Mouse (Mus musculus): ENCODE results near the gene Nfia. TPM values are rescaled to one million over a fixed set of nuclear protein-coding genes. Genes with fewer than 3 reads are reported as not detected.

The Nfia gene
- polyA plus RNA-seq, 1 experiment from 2014 or later = 17.0 TPM

DNA sequence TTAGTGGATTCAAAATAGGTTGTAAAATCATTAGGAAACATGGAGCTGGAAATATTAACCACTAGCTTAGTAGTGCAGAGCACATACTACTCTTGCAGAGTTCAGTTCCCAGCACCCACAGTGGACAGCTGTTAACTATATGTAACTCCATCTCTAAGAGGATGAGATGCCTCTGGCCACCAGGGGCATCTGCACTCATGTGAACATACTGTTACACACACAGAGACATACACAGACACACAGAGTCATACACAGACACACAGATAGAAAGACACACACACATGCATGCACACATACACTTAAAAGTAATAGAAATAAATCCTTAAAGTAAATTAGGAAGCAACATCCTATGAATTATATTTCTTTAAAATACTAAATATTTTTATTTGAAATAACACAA lies 149.1 kb downstream of the Nfia start:
- Histone ChIP-seq H3K27ac (replicated peaks) (no peak overlapping the region), H3K4me3 (no peak overlapping the region), H3K36me3 (replicated peaks) (no peaks in the 10 kb centered on the region), H3K27me3 (replicated peaks; ENCODE audit: low read depth, poor library complexity, severe bottlenecking) (no peaks in the 10 kb centered on the region), H3K9me3 (no peaks in the 10 kb centered on the region), H3K4me1 (peaks cover 17% of the 10 kb centered on the region)
- no peak for DNase-seq (ENCODE audit: low spot score)

- Histone ChIP-seq H3K27me3 (replicated peaks; ENCODE audit: low read depth, poor library complexity, severe bottlenecking) (no peaks in the 10 kb centered on the region), H3K4me3 (no peak overlapping the region), H3K27ac (replicated peaks) (no peak overlapping the region), H3K4me1 (peaks cover 12% of the 10 kb centered on the region), H3K36me3 (replicated peaks) (no peaks in the 10 kb centered on the region), H3K9me3 (no peaks in the 10 kb centered on the region)
- WGBS = 90% methylated on average over 5 of the region's 5 CpGs
- no peak for DNase-seq (ENCODE audit: low spot score)
Measured at GRCm38 (mm10) chr4:97923248-97923647, 150.7 kb downstream of the Nfia start.

GRCm38 (mm10) chr4:97923876-97924316 lies 151.4 kb downstream of the Nfia start:
- Histone ChIP-seq H3K4me3 (no peak overlapping the region), H3K27ac (replicated peaks) (no peak overlapping the region), H3K9me3 (no peaks in the 10 kb centered on the region), H3K36me3 (replicated peaks) (no peaks in the 10 kb centered on the region), H3K27me3 (replicated peaks; ENCODE audit: low read depth, poor library complexity, severe bottlenecking) (no peaks in the 10 kb centered on the region), H3K4me1 (peaks cover 12% of the 10 kb centered on the region)
- WGBS = 91% methylated on average over 8 of the region's 8 CpGs
- no peak for DNase-seq (ENCODE audit: low spot score)

DNA sequence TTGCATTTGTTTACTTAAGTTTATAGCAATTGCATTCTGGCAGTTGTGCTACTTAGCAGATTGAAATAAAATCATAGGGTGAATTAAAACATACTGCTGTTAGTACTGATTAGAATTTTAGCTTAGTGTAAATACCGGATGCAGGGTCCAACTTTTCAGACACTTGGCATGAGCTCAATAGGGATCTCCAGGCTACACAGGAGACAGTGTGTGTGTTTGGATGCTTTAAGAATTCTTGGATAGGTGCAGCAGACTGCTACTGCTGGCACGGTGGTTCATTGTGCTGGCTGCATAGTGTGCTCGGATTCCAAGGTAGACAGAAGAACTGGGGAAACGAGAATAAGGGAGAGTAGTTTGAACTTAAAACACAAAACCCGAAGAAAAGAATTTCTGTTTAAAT lies 151.9 kb downstream of the Nfia start:
- Histone ChIP-seq H3K9me3 (no peaks in the 10 kb centered on the region), H3K4me1 (peaks cover 12% of the 10 kb centered on the region), H3K36me3 (replicated peaks) (no peaks in the 10 kb centered on the region), H3K27me3 (replicated peaks; ENCODE audit: low read depth, poor library complexity, severe bottlenecking) (no peaks in the 10 kb centered on the region), H3K4me3 (no peak overlapping the region), H3K27ac (replicated peaks) (no peak overlapping the region)
- DNase-seq (ENCODE audit: low spot score) = no peak
- WGBS = 81% methylated on average over 5 of the region's 5 CpGs

DNA sequence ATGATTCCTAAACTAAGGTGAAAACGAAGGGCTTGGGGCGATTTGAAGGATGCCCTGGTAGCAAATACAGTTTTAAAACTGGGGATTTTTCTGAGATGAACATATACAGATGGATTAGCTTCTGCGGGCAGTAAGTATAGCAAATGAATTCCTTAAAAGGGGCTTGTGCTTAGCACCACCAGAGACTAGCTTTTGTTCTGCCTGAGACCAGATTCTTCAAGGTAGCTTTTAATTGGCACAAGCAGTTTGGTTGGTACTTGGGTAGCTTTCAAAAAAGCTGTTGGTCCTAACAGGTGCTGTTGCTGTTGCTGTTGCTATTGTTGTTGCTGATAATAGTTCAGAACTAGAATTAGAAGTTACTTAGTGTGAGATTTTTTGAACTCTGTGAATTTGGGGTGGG lies 152.3 kb downstream of the Nfia start:
- H3K36me3 ChIP-seq (replicated peaks) = no peaks in the 10 kb centered on the region
- H3K4me3 ChIP-seq = no peak overlapping the region
- H3K4me1 ChIP-seq = peaks cover 12% of the 10 kb centered on the region
- no peaks in the 10 kb centered on the region for H3K9me3 ChIP-seq
- no peak for DNase-seq (ENCODE audit: low spot score)
- no peak overlapping the region for H3K27ac ChIP-seq (replicated peaks)
- 84% methylated on average over 3 of the region's 3 CpGs for WGBS
- H3K27me3 ChIP-seq (replicated peaks; ENCODE audit: low read depth, poor library complexity, severe bottlenecking) = no peaks in the 10 kb centered on the region

GRCm38 (mm10) chr4:97925644-97926043 lies 153.1 kb downstream of the Nfia start:
- Histone ChIP-seq H3K4me3 (no peak overlapping the region), H3K36me3 (replicated peaks) (no peaks in the 10 kb centered on the region), H3K27me3 (replicated peaks; ENCODE audit: low read depth, poor library complexity, severe bottlenecking) (no peaks in the 10 kb centered on the region), H3K4me1 (peaks cover 8% of the 10 kb centered on the region), H3K9me3 (no peaks in the 10 kb centered on the region), H3K27ac (replicated peaks) (no peak overlapping the region)
- DNase-seq (ENCODE audit: low spot score) = no peak
- WGBS = 74% methylated on average over 4 of the region's 4 CpGs

DNA sequence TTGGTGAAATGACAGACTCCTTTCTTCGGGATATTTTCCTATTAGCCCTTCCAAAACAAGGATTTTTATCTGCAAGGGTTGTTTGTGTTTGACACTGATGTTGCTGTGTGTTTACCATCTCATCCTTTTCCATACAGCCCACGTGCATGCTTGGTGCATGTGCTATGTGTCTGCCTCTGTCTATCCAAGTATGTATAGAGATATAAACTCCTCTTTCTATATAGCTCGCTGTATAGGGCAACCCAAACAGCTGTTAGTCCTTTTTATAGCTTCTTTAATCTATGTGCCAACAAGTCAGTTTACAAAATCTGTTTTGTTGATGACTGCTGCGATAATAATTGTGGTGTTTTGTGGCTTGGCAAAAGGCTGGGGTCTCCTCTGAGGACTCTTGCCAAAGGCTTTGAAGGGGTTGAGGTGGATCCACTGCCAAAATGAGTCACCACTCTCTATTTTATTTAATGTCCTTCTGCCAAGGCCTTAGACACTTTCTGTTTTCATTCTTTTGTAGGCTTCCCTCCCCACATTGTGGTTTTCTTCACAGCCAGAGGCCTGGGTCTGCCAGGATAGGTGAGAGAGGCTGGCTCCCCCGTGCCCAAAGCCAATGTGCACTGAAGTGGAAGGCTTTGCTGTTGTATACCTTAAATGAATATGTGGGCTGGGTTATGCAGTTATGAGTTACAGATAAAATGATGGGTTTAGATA lies 154.2 kb downstream of the Nfia start:
- H3K9me3 ChIP-seq = no peaks in the 10 kb centered on the region
- no peak overlapping the region for H3K4me3 ChIP-seq
- H3K36me3 ChIP-seq (replicated peaks) = no peaks in the 10 kb centered on the region
- no peak for DNase-seq (ENCODE audit: low spot score)
- peaks cover 6% of the 10 kb centered on the region; the same call in 1 of the 2 replicates for H3K4me1 ChIP-seq
- 89% methylated on average over 5 of the region's 5 CpGs for WGBS
- no peaks in the 10 kb centered on the region for H3K27me3 ChIP-seq (replicated peaks; ENCODE audit: low read depth, poor library complexity, severe bottlenecking)
- no peak overlapping the region for H3K27ac ChIP-seq (replicated peaks)

DNA sequence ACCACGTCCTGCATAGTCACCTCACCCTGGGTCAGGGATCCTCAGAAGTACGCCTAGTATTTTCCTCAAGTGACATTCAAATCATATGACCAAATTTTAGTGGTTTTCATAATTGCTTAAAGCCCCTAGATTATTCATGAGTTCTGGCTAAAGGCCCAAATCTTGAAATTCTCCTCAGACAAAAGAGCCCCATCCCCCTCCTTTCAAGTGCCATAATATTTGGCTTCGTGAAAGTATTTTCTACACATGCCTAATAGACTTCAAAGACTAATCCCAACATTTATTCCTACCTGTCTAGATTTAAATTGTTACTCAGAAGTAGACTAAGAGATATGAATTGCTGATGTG lies 154.7 kb downstream of the Nfia start:
- Histone ChIP-seq H3K27me3 (replicated peaks; ENCODE audit: low read depth, poor library complexity, severe bottlenecking) (no peaks in the 10 kb centered on the region), H3K9me3 (no peaks in the 10 kb centered on the region), H3K4me1 (peaks cover 6% of the 10 kb centered on the region; the same call in 1 of the 2 replicates), H3K36me3 (replicated peaks) (no peaks in the 10 kb centered on the region), H3K27ac (replicated peaks) (no peak overlapping the region), H3K4me3 (no peak overlapping the region)
- WGBS = 88% methylated on average over 3 of the region's 3 CpGs
- no peak for DNase-seq (ENCODE audit: low spot score)

DNA sequence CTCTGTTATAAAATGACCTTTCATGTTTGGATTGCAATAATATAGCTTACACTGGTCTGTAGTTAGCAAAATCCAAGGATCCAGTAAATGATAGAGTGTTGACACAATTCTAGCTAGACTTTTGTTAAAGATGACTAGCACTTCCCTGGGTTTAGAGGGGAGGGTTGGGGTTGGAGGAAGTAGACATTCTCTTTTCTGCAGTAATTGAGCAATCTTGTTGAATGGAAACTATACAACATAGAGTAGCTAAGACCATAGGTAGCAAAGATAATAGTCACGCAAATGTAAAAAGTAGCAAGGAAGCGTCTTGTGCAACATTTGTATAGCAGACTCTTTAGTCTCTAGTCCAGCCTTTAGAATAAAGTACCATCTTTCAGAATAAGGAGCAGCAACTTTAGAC lies 163.8 kb downstream of the Nfia start:
- Histone ChIP-seq H3K4me1 (0 out of 2 replicates have a peak, but pooled peaks cover 7% of the 10 kb centered on the region), H3K27me3 (replicated peaks; ENCODE audit: low read depth, poor library complexity, severe bottlenecking) (no peaks in the 10 kb centered on the region), H3K36me3 (replicated peaks) (no peaks in the 10 kb centered on the region), H3K9me3 (no peaks in the 10 kb centered on the region), H3K27ac (replicated peaks) (no peak overlapping the region), H3K4me3 (no peak overlapping the region)
- 92% methylated on average over 2 of the region's 2 CpGs for WGBS
- DNase-seq (ENCODE audit: low spot score) = no peak

- H3K9me3 ChIP-seq = no peaks in the 10 kb centered on the region
- no peak for DNase-seq (ENCODE audit: low spot score)
- H3K4me1 ChIP-seq = 0 out of 2 replicates have a peak, but pooled peaks cover 7% of the 10 kb centered on the region
- no peak overlapping the region for H3K4me3 ChIP-seq
- no peaks in the 10 kb centered on the region for H3K36me3 ChIP-seq (replicated peaks)
- no peak overlapping the region for H3K27ac ChIP-seq (replicated peaks)
- no peaks in the 10 kb centered on the region for H3K27me3 ChIP-seq (replicated peaks; ENCODE audit: low read depth, poor library complexity, severe bottlenecking)
- WGBS = 54% methylated on average over 3 of the region's 3 CpGs
Measured at GRCm38 (mm10) chr4:97936912-97937311, 164.4 kb downstream of the Nfia start.

DNA sequence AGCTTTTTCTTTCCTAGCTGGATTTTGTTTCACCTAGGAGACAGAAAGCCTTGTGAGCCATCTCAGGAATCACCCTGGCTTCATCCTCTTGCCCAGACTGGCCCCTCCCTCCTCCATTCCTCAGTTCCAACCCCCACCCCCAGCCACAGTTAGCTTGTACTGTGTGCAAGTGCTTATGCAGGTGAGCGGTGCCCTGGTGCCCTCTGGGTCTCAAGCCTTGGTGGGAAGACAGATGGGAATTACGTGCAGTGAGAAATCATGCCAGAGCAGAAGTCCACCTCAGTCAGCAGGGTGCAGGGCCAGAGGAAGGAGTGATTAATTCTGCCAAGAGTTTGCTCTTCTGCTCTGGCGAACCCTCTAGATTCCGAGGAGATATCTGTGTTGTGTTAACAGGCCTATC lies 167.0 kb downstream of the Nfia start:
- H3K4me1 ChIP-seq = 0 out of 2 replicates have a peak, but pooled peaks cover 7% of the 10 kb centered on the region
- no peaks in the 10 kb centered on the region for H3K36me3 ChIP-seq (replicated peaks)
- WGBS = 75% methylated on average over 4 of the region's 4 CpGs
- no peak overlapping the region for H3K4me3 ChIP-seq
- no peak overlapping the region for H3K27ac ChIP-seq (replicated peaks)
- no peak for DNase-seq (ENCODE audit: low spot score)
- H3K9me3 ChIP-seq = no peaks in the 10 kb centered on the region
- H3K27me3 ChIP-seq (replicated peaks; ENCODE audit: low read depth, poor library complexity, severe bottlenecking) = no peaks in the 10 kb centered on the region

DNA sequence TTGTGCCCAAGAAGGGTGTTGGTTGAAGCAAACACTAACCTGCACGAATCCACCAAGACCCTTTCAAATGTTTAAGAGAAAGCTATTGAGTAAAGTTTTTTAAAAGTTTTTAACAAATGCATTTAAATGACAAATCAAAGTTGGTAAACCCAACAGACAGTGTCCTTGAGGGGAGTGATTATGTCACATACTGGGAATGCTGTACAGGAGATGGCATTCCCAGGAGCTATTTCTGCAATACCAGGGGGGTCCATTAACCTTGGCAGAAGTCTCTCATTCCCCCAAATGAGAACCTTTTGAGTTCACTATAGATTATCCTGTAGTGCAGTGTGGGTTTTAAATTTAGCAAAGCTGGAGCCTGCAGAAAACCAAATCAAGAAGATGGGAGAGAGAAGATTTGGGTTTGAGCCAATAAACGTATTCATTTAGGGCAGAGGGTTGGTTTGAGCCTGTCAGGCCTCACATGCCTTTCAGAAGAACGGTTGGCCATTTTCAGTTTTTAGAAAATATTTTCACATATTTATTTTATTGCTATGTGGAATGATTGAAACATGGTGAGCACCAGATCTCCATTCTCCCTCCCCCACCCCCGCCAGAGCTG lies 167.5 kb downstream of the Nfia start:
- Histone ChIP-seq H3K4me1 (0 out of 2 replicates have a peak, but pooled peaks cover 7% of the 10 kb centered on the region), H3K9me3 (no peaks in the 10 kb centered on the region), H3K27ac (replicated peaks) (no peak overlapping the region), H3K36me3 (replicated peaks) (no peaks in the 10 kb centered on the region), H3K4me3 (no peak overlapping the region), H3K27me3 (replicated peaks; ENCODE audit: low read depth, poor library complexity, severe bottlenecking) (no peaks in the 10 kb centered on the region)
- 82% methylated on average over 4 of the region's 4 CpGs for WGBS
- DNase-seq (ENCODE audit: low spot score) = no peak

DNA sequence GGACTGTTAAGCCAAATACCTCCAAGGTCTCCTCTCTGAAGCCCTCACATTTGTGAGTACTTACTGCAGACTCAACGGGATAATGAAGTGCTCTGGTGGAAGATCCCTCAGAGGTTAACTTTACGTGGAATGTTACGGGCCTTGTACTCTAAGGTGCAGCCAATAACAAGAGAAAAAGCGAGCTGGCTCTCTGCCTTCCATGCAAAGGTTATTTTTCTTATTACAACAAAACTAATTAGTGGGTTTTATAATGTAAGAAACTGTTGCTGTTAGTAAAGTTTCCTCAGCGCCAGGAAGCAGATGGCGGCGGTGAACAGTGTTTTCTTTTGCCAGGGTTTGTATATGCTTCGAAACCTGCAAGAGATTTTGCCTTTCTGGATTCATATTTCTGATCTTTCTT lies 169.1 kb downstream of the Nfia start:
- DNase-seq (ENCODE audit: low spot score) = no peak
- no peak overlapping the region for H3K27ac ChIP-seq (replicated peaks)
- no peak overlapping the region for H3K4me3 ChIP-seq
- no peaks in the 10 kb centered on the region for H3K36me3 ChIP-seq (replicated peaks)
- H3K9me3 ChIP-seq = no peaks in the 10 kb centered on the region
- no peaks in the 10 kb centered on the region for H3K27me3 ChIP-seq (replicated peaks; ENCODE audit: low read depth, poor library complexity, severe bottlenecking)
- 0 out of 2 replicates have a peak, but pooled peaks cover 5% of the 10 kb centered on the region for H3K4me1 ChIP-seq
- 87% methylated on average over 8 of the region's 8 CpGs for WGBS

Measured in embryonic facial prominence, embryonic 10.5 days (tissue).